Mouse (Mus musculus): ENCODE measurements at regions not wholly inside any gene's neighbourhood (a gene's known extent, or its start where the extent isn't known, plus 50 kb on each side); places are given as distances from the start of the nearest gene placed in this dataset.

GRCm38 (mm10) chr19:25729103-25729502, 56.9 kb downstream of the Dmrt2 start:
- no peak for ATAC-seq
- no peaks in the 10 kb centered on the region for H3K27me3 ChIP-seq (replicated peaks; ENCODE audit: control insufficient read depth, insufficient read depth, low read length)
- H3K4me1 ChIP-seq (ENCODE audit: control insufficient read depth, insufficient read depth, low read depth, low read length) = no peaks in the 10 kb centered on the region
- no peak overlapping the region for H3K4me2 ChIP-seq (ENCODE audit: low read length)
- H3K9ac ChIP-seq (ENCODE audit: low read depth, low read length) = no peak overlapping the region
- 87% methylated on average over 5 of the region's 5 CpGs for WGBS
- H3K4me3 ChIP-seq (ENCODE audit: low read length) = no peak overlapping the region
- no peak overlapping the region for H3K27ac ChIP-seq (ENCODE audit: low read depth, low read length)
- no peaks in the 10 kb centered on the region for H3K9me3 ChIP-seq (ENCODE audit: control insufficient read depth, low read length)
- H3K36me3 ChIP-seq (ENCODE audit: control insufficient read depth, insufficient read depth, low read length) = no peaks in the 10 kb centered on the region

- Histone ChIP-seq H3K4me3 (ENCODE audit: low read length) (no peak overlapping the region), H3K9me3 (ENCODE audit: control insufficient read depth, low read length) (no peaks in the 10 kb centered on the region), H3K4me1 (ENCODE audit: control insufficient read depth, insufficient read depth, low read depth, low read length) (no peaks in the 10 kb centered on the region), H3K27me3 (replicated peaks; ENCODE audit: control insufficient read depth, insufficient read depth, low read length) (no peaks in the 10 kb centered on the region), H3K4me2 (ENCODE audit: low read length) (no peak overlapping the region), H3K36me3 (ENCODE audit: control insufficient read depth, insufficient read depth, low read length) (no peaks in the 10 kb centered on the region), H3K9ac (ENCODE audit: low read depth, low read length) (no peak overlapping the region), H3K27ac (ENCODE audit: low read depth, low read length) (no peak overlapping the region)
- no peak for ATAC-seq
- WGBS = 94% methylated on average over 1 of the region's 1 CpGs
Observed at GRCm38 (mm10) chr19:25729633-25730032, 57.4 kb downstream of the Dmrt2 start.

GRCm38 (mm10) chr19:25778455-25778854, 106.2 kb downstream of the Dmrt2 start:
- no peak for ATAC-seq
- Histone ChIP-seq H3K4me1 (ENCODE audit: control insufficient read depth, insufficient read depth, low read depth, low read length) (no peaks in the 10 kb centered on the region), H3K27me3 (replicated peaks; ENCODE audit: control insufficient read depth, insufficient read depth, low read length) (no peaks in the 10 kb centered on the region), H3K36me3 (ENCODE audit: control insufficient read depth, insufficient read depth, low read length) (no peaks in the 10 kb centered on the region), H3K4me2 (ENCODE audit: low read length) (no peak overlapping the region), H3K27ac (ENCODE audit: low read depth, low read length) (no peak overlapping the region), H3K9me3 (ENCODE audit: control insufficient read depth, low read length) (no peaks in the 10 kb centered on the region), H3K4me3 (ENCODE audit: low read length) (no peak overlapping the region), H3K9ac (ENCODE audit: low read depth, low read length) (no peak overlapping the region)
- 90% methylated on average over 4 of the region's 4 CpGs for WGBS

GRCm38 (mm10) chr19:25779356-25779755, 107.1 kb downstream of the Dmrt2 start:
- no peak overlapping the region for H3K4me2 ChIP-seq (ENCODE audit: low read length)
- H3K27ac ChIP-seq (ENCODE audit: low read depth, low read length) = no peak overlapping the region
- H3K27me3 ChIP-seq (replicated peaks; ENCODE audit: control insufficient read depth, insufficient read depth, low read length) = no peaks in the 10 kb centered on the region
- no peaks in the 10 kb centered on the region for H3K36me3 ChIP-seq (ENCODE audit: control insufficient read depth, insufficient read depth, low read length)
- WGBS = 63% methylated on average over 7 of the region's 7 CpGs
- ATAC-seq = no peak
- H3K9ac ChIP-seq (ENCODE audit: low read depth, low read length) = no peak overlapping the region
- H3K4me3 ChIP-seq (ENCODE audit: low read length) = no peak overlapping the region
- no peaks in the 10 kb centered on the region for H3K9me3 ChIP-seq (ENCODE audit: control insufficient read depth, low read length)
- no peaks in the 10 kb centered on the region for H3K4me1 ChIP-seq (ENCODE audit: control insufficient read depth, insufficient read depth, low read depth, low read length)

GRCm38 (mm10) chr19:25781314-25781713, 109.1 kb downstream of the Dmrt2 start:
- H3K9me3 ChIP-seq (ENCODE audit: control insufficient read depth, low read length) = no peaks in the 10 kb centered on the region
- H3K36me3 ChIP-seq (ENCODE audit: control insufficient read depth, insufficient read depth, low read length) = no peaks in the 10 kb centered on the region
- no peak for ATAC-seq
- H3K4me2 ChIP-seq (ENCODE audit: low read length) = no peak overlapping the region
- no peak overlapping the region for H3K27ac ChIP-seq (ENCODE audit: low read depth, low read length)
- H3K4me3 ChIP-seq (ENCODE audit: low read length) = no peak overlapping the region
- no peaks in the 10 kb centered on the region for H3K4me1 ChIP-seq (ENCODE audit: control insufficient read depth, insufficient read depth, low read depth, low read length)
- H3K9ac ChIP-seq (ENCODE audit: low read depth, low read length) = no peak overlapping the region
- 86% methylated on average over 7 of the region's 7 CpGs for WGBS
- no peaks in the 10 kb centered on the region for H3K27me3 ChIP-seq (replicated peaks; ENCODE audit: control insufficient read depth, insufficient read depth, low read length)

GRCm38 (mm10) chr19:25802692-25803091, 130.5 kb downstream of the Dmrt2 start:
- Histone ChIP-seq H3K4me3 (ENCODE audit: low read length) (no peak overlapping the region), H3K9ac (ENCODE audit: low read depth, low read length) (no peak overlapping the region), H3K4me2 (ENCODE audit: low read length) (no peak overlapping the region), H3K36me3 (ENCODE audit: control insufficient read depth, insufficient read depth, low read length) (no peaks in the 10 kb centered on the region), H3K9me3 (ENCODE audit: control insufficient read depth, low read length) (no peaks in the 10 kb centered on the region), H3K27ac (ENCODE audit: low read depth, low read length) (no peak overlapping the region), H3K4me1 (ENCODE audit: control insufficient read depth, insufficient read depth, low read depth, low read length) (no peaks in the 10 kb centered on the region), H3K27me3 (replicated peaks; ENCODE audit: control insufficient read depth, insufficient read depth, low read length) (no peaks in the 10 kb centered on the region)
- WGBS = 85% methylated on average over 7 of the region's 7 CpGs
- no peak for ATAC-seq

- Histone ChIP-seq H3K4me1 (ENCODE audit: control insufficient read depth, insufficient read depth, low read depth, low read length) (no peaks in the 10 kb centered on the region), H3K9ac (ENCODE audit: low read depth, low read length) (no peak overlapping the region), H3K36me3 (ENCODE audit: control insufficient read depth, insufficient read depth, low read length) (no peaks in the 10 kb centered on the region), H3K27me3 (replicated peaks; ENCODE audit: control insufficient read depth, insufficient read depth, low read length) (no peaks in the 10 kb centered on the region), H3K27ac (ENCODE audit: low read depth, low read length) (no peak overlapping the region), H3K9me3 (ENCODE audit: control insufficient read depth, low read length) (no peaks in the 10 kb centered on the region), H3K4me3 (ENCODE audit: low read length) (no peak overlapping the region), H3K4me2 (ENCODE audit: low read length) (no peak overlapping the region)
- ATAC-seq = no peak
- WGBS = 63% methylated on average over 11 of the region's 11 CpGs
Observed at GRCm38 (mm10) chr19:25805351-25805750, 133.1 kb downstream of the Dmrt2 start.

GRCm38 (mm10) chr19:25813651-25814050, 141.4 kb downstream of the Dmrt2 start:
- H3K27me3 ChIP-seq (replicated peaks; ENCODE audit: control insufficient read depth, insufficient read depth, low read length) = no peaks in the 10 kb centered on the region
- ATAC-seq = no peak
- no peaks in the 10 kb centered on the region for H3K9me3 ChIP-seq (ENCODE audit: control insufficient read depth, low read length)
- H3K4me1 ChIP-seq (ENCODE audit: control insufficient read depth, insufficient read depth, low read depth, low read length) = no peaks in the 10 kb centered on the region
- no peak overlapping the region for H3K4me3 ChIP-seq (ENCODE audit: low read length)
- H3K27ac ChIP-seq (ENCODE audit: low read depth, low read length) = no peak overlapping the region
- no peaks in the 10 kb centered on the region for H3K36me3 ChIP-seq (ENCODE audit: control insufficient read depth, insufficient read depth, low read length)
- H3K9ac ChIP-seq (ENCODE audit: low read depth, low read length) = no peak overlapping the region
- H3K4me2 ChIP-seq (ENCODE audit: low read length) = no peak overlapping the region
- WGBS = 88% methylated on average over 7 of the region's 7 CpGs

GRCm38 (mm10) chr19:25845158-25845557, 172.9 kb downstream of the Dmrt2 start:
- no peak overlapping the region for H3K9ac ChIP-seq (ENCODE audit: low read depth, low read length)
- H3K4me1 ChIP-seq (ENCODE audit: control insufficient read depth, insufficient read depth, low read depth, low read length) = no peaks in the 10 kb centered on the region
- 59% methylated on average over 4 of the region's 4 CpGs for WGBS
- no peaks in the 10 kb centered on the region for H3K36me3 ChIP-seq (ENCODE audit: control insufficient read depth, insufficient read depth, low read length)
- no peak overlapping the region for H3K4me3 ChIP-seq (ENCODE audit: low read length)
- no peak for ATAC-seq
- no peaks in the 10 kb centered on the region for H3K9me3 ChIP-seq (ENCODE audit: control insufficient read depth, low read length)
- H3K27me3 ChIP-seq (replicated peaks; ENCODE audit: control insufficient read depth, insufficient read depth, low read length) = no peaks in the 10 kb centered on the region
- no peak overlapping the region for H3K4me2 ChIP-seq (ENCODE audit: low read length)
- no peak overlapping the region for H3K27ac ChIP-seq (ENCODE audit: low read depth, low read length)

- Histone ChIP-seq H3K9me3 (ENCODE audit: control insufficient read depth, low read length) (no peaks in the 10 kb centered on the region), H3K4me2 (ENCODE audit: low read length) (no peak overlapping the region), H3K27me3 (replicated peaks; ENCODE audit: control insufficient read depth, insufficient read depth, low read length) (no peaks in the 10 kb centered on the region), H3K9ac (ENCODE audit: low read depth, low read length) (no peak overlapping the region), H3K4me1 (ENCODE audit: control insufficient read depth, insufficient read depth, low read depth, low read length) (no peaks in the 10 kb centered on the region), H3K27ac (ENCODE audit: low read depth, low read length) (no peak overlapping the region), H3K4me3 (ENCODE audit: low read length) (no peak overlapping the region), H3K36me3 (ENCODE audit: control insufficient read depth, insufficient read depth, low read length) (no peaks in the 10 kb centered on the region)
- no peak for ATAC-seq
- 83% methylated on average over 4 of the region's 4 CpGs for WGBS
Observed at GRCm38 (mm10) chr19:25856344-25856743, 184.1 kb downstream of the Dmrt2 start.

Data from hindbrain, embryonic 16.5 days (tissue).